Mouse (Mus musculus) CH12.LX (cell line): Measurements from ENCODE around the gene Macf1. TPM values are rescaled to one million over a fixed set of nuclear protein-coding genes. Genes with fewer than 3 reads are reported as not detected.

Source experiments
- DNase-seq: peaks from one replicate; pipeline ENCODE4 v3.0.0-alpha.2; 2013; ENCODE audit errors: extremely low read depth
- H3K27ac ChIP-seq: 2 replicates; pipeline ENCODE4 v1.5.1; 2012; ENCODE audit warnings: low read depth, mild to moderate bottlenecking, control low read depth, moderate library complexity; ENCODE audit not compliant: insufficient read depth
- H3K27me3 ChIP-seq: replicated peaks from 2 replicates; pipeline ENCODE3; 2012; ENCODE audit warnings: inconsistent platforms
- H3K36me3 ChIP-seq, 2 experiments: replicated peaks in 1 of 2; 2 replicates each; pipeline versions ENCODE3 to v1.6.1; 2012; ENCODE audit warnings: inconsistent platforms in 1 of 2, low read length in 1 of 2, mild to moderate bottlenecking in 1 of 2, mixed read lengths in 1 of 2, moderate library complexity in 1 of 2; ENCODE audit not compliant: control insufficient read depth in 1 of 2, insufficient read depth in 1 of 2
- H3K4me1 ChIP-seq, 2 experiments: 2 replicates each; pipeline ENCODE4 v1.6.1; 2012; ENCODE audit warnings: inconsistent platforms in 1 of 2, moderate library complexity in 1 of 2; ENCODE audit not compliant: insufficient read depth in 2 of 2, control insufficient read depth in 1 of 2
- H3K4me2 ChIP-seq: 2 replicates; pipeline ENCODE4 v1.6.1; 2012; ENCODE audit warnings: low read depth, mild to moderate bottlenecking, control low read depth; ENCODE audit not compliant: poor library complexity, insufficient read depth, severe bottlenecking
- H3K4me3 ChIP-seq, 3 experiments: fragments of 150-350 bp in 1 of 3; sonication (generic) in 1 of 3; replicated peaks in 1 of 3; 2 replicates each; pipeline versions ENCODE3 to v1.5.1; 2011 to 2012; ENCODE audit warnings: low read depth in 2 of 3, low read length in 2 of 3, mild to moderate bottlenecking in 2 of 3, moderate library complexity in 2 of 3, control low read depth in 1 of 3, improper control_type of control experiment in 1 of 3, inconsistent platforms in 1 of 3, mixed read lengths in 1 of 3; ENCODE audit not compliant: poor library complexity in 1 of 3
- H3K79me2 ChIP-seq: replicated peaks from 2 replicates; pipeline ENCODE4 v1.6.1; 2012; ENCODE audit warnings: mild to moderate bottlenecking, moderate library complexity; ENCODE audit not compliant: control insufficient read depth, poor library complexity, insufficient read depth, severe bottlenecking; ENCODE audit errors: extremely low read depth
- H3K9ac ChIP-seq: 2 replicates; pipeline ENCODE4 v1.6.1; 2012; ENCODE audit warnings: low read depth, mild to moderate bottlenecking, control low read depth, moderate library complexity; ENCODE audit not compliant: insufficient read depth
- H3K9me3 ChIP-seq: replicated peaks from 2 replicates; pipeline ENCODE3; 2012; ENCODE audit warnings: low read length, inconsistent platforms, mixed read lengths
- BHLHE40 ChIP-seq: IDR thresholded peaks from 2 replicates; pipeline ENCODE4 v1.6.1; 2011; ENCODE audit warnings: mild to moderate bottlenecking, low read depth, low read length, improper control_type of control experiment
- CHD1 ChIP-seq: IDR thresholded peaks from 2 replicates; pipeline ENCODE4 v1.6.1; 2012; ENCODE audit warnings: low read depth, low read length, improper control_type of control experiment, inconsistent platforms
- E2F4 ChIP-seq: IDR thresholded peaks from 2 replicates; pipeline ENCODE4 v1.6.1; 2011; ENCODE audit warnings: low read depth, low read length, improper control_type of control experiment; ENCODE audit not compliant: insufficient replicate concordance
- EP300 ChIP-seq: IDR thresholded peaks from 2 replicates; pipeline ENCODE4 v1.6.1; 2011; ENCODE audit warnings: low read length, improper control_type of control experiment
- GABPA ChIP-seq: IDR thresholded peaks from 2 replicates; pipeline ENCODE4 v1.6.1; 2012; ENCODE audit warnings: low read depth, low read length, improper control_type of control experiment, inconsistent platforms; ENCODE audit not compliant: insufficient replicate concordance
- IRF4 ChIP-seq: IDR thresholded peaks from 2 replicates; pipeline ENCODE4 v1.6.1; 2014; ENCODE audit warnings: low read depth, mild to moderate bottlenecking, inconsistent platforms, low read length, improper control_type of control experiment
- JUN ChIP-seq: IDR thresholded peaks from 2 replicates; pipeline ENCODE4 v1.6.1; 2011; ENCODE audit warnings: low read depth, mild to moderate bottlenecking, low read length, improper control_type of control experiment, moderate library complexity; ENCODE audit not compliant: insufficient read depth
- MAZ ChIP-seq: IDR thresholded peaks from 2 replicates; pipeline ENCODE4 v1.6.1; 2012; ENCODE audit warnings: low read depth, mild to moderate bottlenecking, inconsistent platforms, low read length, improper control_type of control experiment, moderate library complexity
- MXI1 ChIP-seq: IDR thresholded peaks from 2 replicates; pipeline ENCODE4 v1.6.1; 2011; ENCODE audit warnings: mild to moderate bottlenecking, low read depth, low read length, improper control_type of control experiment
- NELFE ChIP-seq: IDR thresholded peaks from 2 replicates; pipeline ENCODE4 v1.6.1; 2011; ENCODE audit warnings: low read depth, low read length, improper control_type of control experiment
- POLR2A ChIP-seq: IDR thresholded peaks from 2 replicates; pipeline ENCODE4 v1.6.1; 2011; ENCODE audit warnings: low read depth, mild to moderate bottlenecking, improper control_type of control experiment, low read length
- POLR2AphosphoS2 ChIP-seq: IDR thresholded peaks from 2 replicates; pipeline ENCODE4 v1.6.1; 2011; ENCODE audit warnings: low read depth, low read length, improper control_type of control experiment
- SMC3 ChIP-seq: IDR thresholded peaks from 2 replicates; pipeline ENCODE4 v1.6.1; 2011; ENCODE audit warnings: low read depth, low read length, improper control_type of control experiment
- TCF12 ChIP-seq: IDR thresholded peaks from 2 replicates; pipeline ENCODE4 v1.6.1; 2014; ENCODE audit warnings: low read depth, mild to moderate bottlenecking, inconsistent platforms, low read length, improper control_type of control experiment
- UBTF ChIP-seq: IDR thresholded peaks from 2 replicates; pipeline ENCODE4 v1.6.1; 2012; ENCODE audit warnings: low read depth, mild to moderate bottlenecking, inconsistent platforms, low read length, improper control_type of control experiment, moderate library complexity
- USF1 ChIP-seq: IDR thresholded peaks from 2 replicates; pipeline ENCODE4 v1.6.1; 2014; ENCODE audit warnings: low read depth, mild to moderate bottlenecking, inconsistent platforms, low read length, improper control_type of control experiment
- ZC3H11A ChIP-seq: IDR thresholded peaks from 2 replicates; pipeline ENCODE4 v1.6.1; 2012; ENCODE audit warnings: low read depth, mild to moderate bottlenecking, inconsistent platforms, low read length, improper control_type of control experiment
- ZKSCAN1 ChIP-seq: IDR thresholded peaks from 2 replicates; pipeline ENCODE4 v1.6.1; 2012; ENCODE audit warnings: low read depth, inconsistent platforms, low read length, improper control_type of control experiment, borderline replicate concordance
- ZNF384 ChIP-seq: IDR thresholded peaks from 2 replicates; pipeline ENCODE4 v1.6.1; 2012; ENCODE audit warnings: low read depth, low read length, improper control_type of control experiment, inconsistent platforms
- dilution Hi-C: fragments of 300-500 bp; cut with MboI; formaldehyde crosslinking; loops from 2 replicates; pipeline ENCODE4 v1.14.3; 2020; ENCODE audit warnings: low sequenced_read_pairs; ENCODE audit not compliant: extremely low pct_unique_long_range_greater_than_20kb, extremely low pct_ligation_motif_present
- in situ Hi-C: fragments of 300-500 bp; cut with MboI; formaldehyde crosslinking; loops from 3 replicates; pipeline ENCODE4 v1.14.3; 2019; ENCODE audit warnings: low sequenced_read_pairs, low pct_ligation_motif_present, low pct_unique_long_range_greater_than_20kb, mixed read lengths
- polyA plus RNA-seq: library from polyadenylated mRNA; unstranded; fragments of >175 nt; gene quantifications from 2 replicates; pipeline ENCODE4 v1.2.1, GENCODE M21; 2012; ENCODE audit warnings: low read depth; ENCODE audit not compliant: insufficient read length
- total RNA-seq, 2 experiments: library from RNA; depleted of rRNA; stranded (reverse); fragments of 300-350 nt in 1 of 2; fragments of >200 nt in 1 of 2; gene quantifications; 2 replicates each; pipeline ENCODE4 v1.2.3; 2012 to 2014

Gene Macf1
- total and polyA plus RNA-seq, 3 experiments = 63.3 to 93.3 (median 77.8) TPM

DNA sequence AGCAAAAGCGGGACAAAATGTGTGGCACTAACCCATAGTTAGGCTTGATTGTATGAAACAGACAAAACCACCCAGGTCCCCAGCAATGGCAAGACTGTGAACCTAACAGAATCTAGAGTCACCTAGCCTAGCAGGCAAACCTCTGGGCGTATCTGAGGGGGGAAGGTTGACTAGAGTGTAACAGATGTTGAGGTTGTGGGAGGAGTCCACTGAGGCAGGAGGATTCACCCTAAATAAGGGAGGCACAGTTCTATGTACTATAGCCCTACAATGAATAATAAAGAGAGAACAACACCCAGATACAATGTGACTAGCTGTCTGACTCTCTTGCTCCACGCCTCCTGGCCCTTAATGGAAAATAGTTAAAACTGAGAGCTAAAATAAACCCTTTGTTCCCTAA, 7.9 kb upstream of the Macf1 start:
- no peak overlapping the region for H3K4me3 ChIP-seq
- H3K27me3 ChIP-seq = peaks cover 21% of the 10 kb centered on the region
- H3K4me1 ChIP-seq = no peaks in the 10 kb centered on the region; a peak in 1 of 4 replicates
- dilution Hi-C loops = no loop called here
- no peak for TF ChIP-seq GABPA
- no peak for TF ChIP-seq ZNF384
- no peak for TF ChIP-seq POLR2A
- TF ChIP-seq ZC3H11A = no peak
- no peak for TF ChIP-seq MXI1
- no peak for TF ChIP-seq BHLHE40
- TF ChIP-seq SMC3 = no peak
- TF ChIP-seq UBTF = no peak
- no peak for TF ChIP-seq TCF12
- TF ChIP-seq CHD1 = no peak
- in situ Hi-C loops = no loop called here
- DNase-seq = no peak
- no peak overlapping the region for H3K27ac ChIP-seq
- no peak overlapping the region for H3K4me2 ChIP-seq
- H3K9ac ChIP-seq = no peak overlapping the region
- H3K79me2 ChIP-seq = no peaks in the 10 kb centered on the region
- no peaks in the 10 kb centered on the region for H3K9me3 ChIP-seq
- H3K36me3 ChIP-seq = no peaks in the 10 kb centered on the region

DNA sequence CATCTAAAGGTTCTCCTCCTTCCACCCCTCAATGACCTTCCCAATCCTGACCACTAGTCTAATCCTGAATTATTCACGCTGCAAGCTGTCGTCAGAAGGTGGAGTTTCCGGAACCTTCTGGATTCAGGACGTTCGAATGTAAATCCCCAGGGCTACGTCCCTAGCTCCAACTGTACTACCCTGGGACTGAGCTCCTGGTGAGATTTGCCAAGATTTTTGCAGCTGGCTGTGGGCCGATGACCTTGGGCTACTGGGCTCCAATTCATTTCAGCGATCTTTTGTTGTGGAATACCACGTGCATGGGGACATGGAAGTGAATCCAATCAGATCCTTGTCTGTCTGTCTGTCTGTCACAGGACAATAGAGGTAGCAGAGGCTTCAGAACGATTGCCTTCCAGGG, 6.2 kb upstream of the Macf1 start:
- Histone ChIP-seq H3K27ac (no peak overlapping the region), H3K4me3 (no peak overlapping the region), H3K9ac (no peak overlapping the region), H3K27me3 (peaks cover 38% of the 10 kb centered on the region), H3K79me2 (no peaks in the 10 kb centered on the region), H3K4me1 (peaks cover 4 to 6% of the 10 kb centered on the region in 2 experiments; a peak in 3 of 4 replicates), H3K36me3 (no peaks in the 10 kb centered on the region), H3K9me3 (peaks cover 5% of the 10 kb centered on the region), H3K4me2 (no peak overlapping the region)
- in situ Hi-C loops (no loop called here), dilution Hi-C loops (no loop called here)
- no peak for TF ChIP-seq ZC3H11A
- no peak for TF ChIP-seq EP300
- no peak for TF ChIP-seq JUN
- TF ChIP-seq E2F4 = no peak
- TF ChIP-seq IRF4 = no peak
- no peak for TF ChIP-seq ZKSCAN1
- no peak for TF ChIP-seq USF1
- no peak for TF ChIP-seq POLR2AphosphoS2
- no peak for TF ChIP-seq UBTF
- no peak for TF ChIP-seq NELFE
- no peak for TF ChIP-seq BHLHE40
- no peak for TF ChIP-seq MAZ
- DNase-seq = no peak
